Mouse (Mus musculus) spleen, adult 2 months (tissue): ENCODE measurements at regions not wholly inside any gene's neighbourhood (a gene's known extent, or its start where the extent isn't known, plus 50 kb on each side); places are given as distances from the start of the nearest gene placed in this dataset.

Experiments used
- CTCF ChIP-seq: fragments of 200-500 bp; IDR thresholded peaks from 2 replicates; pipeline ENCODE4 v1.5.1; 2011; ENCODE audit warnings: mild to moderate bottlenecking, inconsistent platforms; ENCODE audit not compliant: insufficient read depth, insufficient read length, insufficient replicate concordance; ENCODE audit errors: extremely low read depth
- POLR2A ChIP-seq: fragments of 200-500 bp; IDR thresholded peaks from 2 replicates; pipeline ENCODE4 v1.6.1; 2011; ENCODE audit warnings: low read depth, low read length, inconsistent platforms

- no peak for TF ChIP-seq POLR2A
- TF ChIP-seq CTCF, result no peak
Measured at GRCm38 (mm10) chr1:122509580-122509979, 941.8 kb upstream of the Ddx18 start.
